Mouse (Mus musculus) megakaryocyte, embryonic 14.5 days (primary cell): ENCODE results near the gene Ctu1.

Experiments used
- FLI1 ChIP-seq: IDR thresholded peaks from 2 replicates; pipeline ENCODE4 v1.6.1; 2012; ENCODE audit warnings: low read length, inconsistent platforms, mixed read lengths
- GATA1 ChIP-seq: IDR thresholded peaks from 3 replicates; pipeline ENCODE4 v1.6.1; 2012; ENCODE audit warnings: mixed read lengths, low read length, inconsistent platforms, borderline replicate concordance

- TF ChIP-seq FLI1 (no peak), GATA1 (no peak)
Measured at GRCm38 (mm10) chr7:43642587-43642986, 29.2 kb upstream of the Ctu1 start.
